Mouse (Mus musculus): ENCODE measurements around the gene Mark4. TPM values are rescaled to one million over a fixed set of nuclear protein-coding genes. Genes with fewer than 3 reads are reported as not detected.
A peak's percentile ranks its signal among the peaks of the same experiment; 100 is the strongest.

Mark4 gene
- polyA plus RNA-seq, 1 experiment from 2014 or later, result 19.2 TPM

DNA sequence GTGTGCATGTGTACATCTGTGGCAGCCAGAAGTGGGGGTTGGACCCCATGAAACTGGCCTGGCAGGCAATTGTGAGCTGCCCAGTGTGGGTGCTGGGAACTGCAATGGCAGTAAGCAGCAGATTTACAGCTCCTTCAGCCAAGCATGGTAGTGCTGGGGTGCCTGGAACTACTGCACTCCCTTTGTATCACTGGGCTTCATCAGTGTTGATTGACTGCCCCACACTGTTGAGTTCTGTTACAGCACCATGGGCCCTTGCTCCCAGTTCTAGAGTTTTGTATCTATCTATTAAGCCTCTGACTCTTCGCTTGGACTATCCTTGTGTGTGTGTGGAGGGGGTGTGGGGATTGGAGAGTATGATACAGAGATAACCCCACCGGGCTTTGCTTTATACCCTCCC lies 18.5 kb upstream of the Mark4 start:
- Histone ChIP-seq H3K27me3 (ENCODE audit: control insufficient read depth, insufficient read depth, low read length) (peaks cover 15% of the 10 kb centered on the region), H3K9ac (replicated peaks; ENCODE audit: low read depth, low read length) (no peak overlapping the region), H3K4me3 (ENCODE audit: low read depth, low read length) (no peak overlapping the region), H3K4me1 (ENCODE audit: control insufficient read depth, insufficient read depth, low read length) (no peaks in the 10 kb centered on the region), H3K4me2 (ENCODE audit: low read depth, low read length) (no peak overlapping the region), H3K27ac (ENCODE audit: low read depth, low read length) (no peak overlapping the region), H3K36me3 (ENCODE audit: control insufficient read depth, insufficient read depth, low read length) (no peaks in the 10 kb centered on the region), H3K9me3 (ENCODE audit: control insufficient read depth, low read length) (no peaks in the 10 kb centered on the region)
- ATAC-seq (ENCODE audit: low read depth), result no peak
- 73% methylated on average over 2 of the region's 2 CpGs for WGBS

DNA sequence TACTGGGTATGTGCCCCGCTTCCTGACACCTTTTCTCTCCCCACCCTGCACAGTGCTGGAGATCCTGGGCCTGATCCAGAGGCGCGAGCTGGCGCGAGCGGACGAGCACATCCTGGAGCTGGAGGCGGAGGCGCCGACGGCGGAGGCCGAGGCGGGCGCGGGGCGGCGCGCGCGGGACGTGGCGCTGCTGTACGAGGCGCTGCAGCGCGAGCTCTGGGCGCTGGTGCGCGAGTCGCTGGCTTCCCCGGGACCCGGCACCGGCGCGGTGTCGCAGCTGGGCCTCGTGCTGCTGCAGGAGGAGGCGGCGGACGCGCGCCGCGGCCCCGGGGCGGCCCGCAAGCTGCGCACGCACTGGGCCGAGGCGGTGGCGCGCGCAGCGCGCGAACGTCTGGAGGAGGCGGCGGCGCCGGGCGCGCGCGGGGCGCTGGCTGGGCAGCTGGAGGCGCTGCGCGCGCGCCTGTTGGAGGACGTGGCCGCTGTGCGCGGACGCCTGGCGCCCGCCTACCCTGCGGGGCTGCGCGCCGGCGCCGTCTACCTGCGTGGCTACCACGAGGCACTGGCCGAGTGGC lies 15.3 kb upstream of the Mark4 start:
- H3K9me3 ChIP-seq (ENCODE audit: control insufficient read depth, low read length), result no peaks in the 10 kb centered on the region
- peak; percentile 92 for ATAC-seq (ENCODE audit: low read depth)

DNA sequence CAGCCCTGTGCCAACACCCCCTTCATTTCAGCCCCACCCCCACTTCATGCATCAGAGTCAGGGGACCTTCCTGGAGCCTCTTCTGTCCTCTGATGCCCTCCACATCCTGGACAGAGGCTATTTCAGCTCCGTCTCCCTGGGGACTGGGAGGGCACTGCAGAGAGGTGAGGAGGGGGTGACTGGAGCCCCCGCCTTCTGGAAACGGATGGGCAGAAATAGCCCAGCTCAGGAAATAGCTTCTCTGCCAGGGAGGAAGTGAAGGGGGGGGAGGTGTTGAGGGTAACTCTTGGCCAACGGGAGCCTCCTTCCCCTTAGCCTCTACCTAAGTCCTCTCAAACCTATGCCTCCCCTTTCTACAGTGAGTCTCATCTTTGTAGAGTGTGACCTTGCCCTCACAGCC lies 13.8 kb upstream of the Mark4 start:
- ATAC-seq (ENCODE audit: low read depth), result no peak
- H3K4me2 ChIP-seq (ENCODE audit: low read depth, low read length), result no peak overlapping the region
- no peaks in the 10 kb centered on the region for H3K36me3 ChIP-seq (ENCODE audit: control insufficient read depth, insufficient read depth, low read length)
- H3K27ac ChIP-seq (ENCODE audit: low read depth, low read length), result no peak overlapping the region
- no peak overlapping the region for H3K4me3 ChIP-seq (ENCODE audit: low read depth, low read length)
- no peaks in the 10 kb centered on the region for H3K9me3 ChIP-seq (ENCODE audit: control insufficient read depth, low read length)
- 43% methylated on average over 4 of the region's 4 CpGs for WGBS
- H3K9ac ChIP-seq (replicated peaks; ENCODE audit: low read depth, low read length), result no peak overlapping the region
- H3K27me3 ChIP-seq (ENCODE audit: control insufficient read depth, insufficient read depth, low read length), result peaks cover 31% of the 10 kb centered on the region
- H3K4me1 ChIP-seq (ENCODE audit: control insufficient read depth, insufficient read depth, low read length), result no peaks in the 10 kb centered on the region

More for the DNA sequence above, 15.3 kb upstream of the Mark4 start:
- Histone ChIP-seq H3K4me3 (ENCODE audit: low read depth, low read length) (peak overlapping the region; percentile 46), H3K4me1 (ENCODE audit: control insufficient read depth, insufficient read depth, low read length) (no peaks in the 10 kb centered on the region), H3K4me2 (ENCODE audit: low read depth, low read length) (peak overlapping the region; percentile 73), H3K27me3 (ENCODE audit: control insufficient read depth, insufficient read depth, low read length) (peaks cover 31% of the 10 kb centered on the region), H3K27ac (ENCODE audit: low read depth, low read length) (peak overlapping the region; percentile 81), H3K9ac (replicated peaks; ENCODE audit: low read depth, low read length) (peak overlapping the region; percentile 67), H3K36me3 (ENCODE audit: control insufficient read depth, insufficient read depth, low read length) (no peaks in the 10 kb centered on the region)
- WGBS, result 1% methylated on average over 64 of the region's 89 CpGs

DNA sequence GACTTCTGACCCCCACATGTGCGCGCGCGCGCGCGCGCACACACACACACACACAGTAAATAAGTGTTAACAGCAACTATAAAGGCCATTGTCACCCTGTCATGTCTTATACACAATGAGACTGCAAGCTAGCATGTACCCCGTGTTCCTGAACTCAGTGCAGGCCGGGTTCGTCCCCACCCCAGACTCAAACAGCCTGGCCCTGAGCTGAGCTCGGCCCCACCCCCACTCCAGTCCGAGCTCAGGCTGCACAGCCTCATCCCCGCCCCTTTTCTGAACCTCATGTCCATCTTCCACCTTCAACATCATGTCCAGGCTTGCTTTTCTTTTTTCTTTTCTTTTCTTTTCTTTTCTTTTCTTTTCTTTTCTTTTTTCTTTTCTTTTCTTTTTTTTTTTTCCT lies 11.7 kb upstream of the Mark4 start:
- ATAC-seq (ENCODE audit: low read depth), result no peak
- 11% methylated on average over 14 of the region's 14 CpGs for WGBS
- no peak overlapping the region for H3K9ac ChIP-seq (replicated peaks; ENCODE audit: low read depth, low read length)
- no peaks in the 10 kb centered on the region for H3K4me1 ChIP-seq (ENCODE audit: control insufficient read depth, insufficient read depth, low read length)
- peaks cover 29% of the 10 kb centered on the region for H3K27me3 ChIP-seq (ENCODE audit: control insufficient read depth, insufficient read depth, low read length)
- no peak overlapping the region for H3K4me3 ChIP-seq (ENCODE audit: low read depth, low read length)
- no peak overlapping the region for H3K4me2 ChIP-seq (ENCODE audit: low read depth, low read length)
- no peak overlapping the region for H3K27ac ChIP-seq (ENCODE audit: low read depth, low read length)
- H3K9me3 ChIP-seq (ENCODE audit: control insufficient read depth, low read length), result no peaks in the 10 kb centered on the region
- H3K36me3 ChIP-seq (ENCODE audit: control insufficient read depth, insufficient read depth, low read length), result no peaks in the 10 kb centered on the region

DNA sequence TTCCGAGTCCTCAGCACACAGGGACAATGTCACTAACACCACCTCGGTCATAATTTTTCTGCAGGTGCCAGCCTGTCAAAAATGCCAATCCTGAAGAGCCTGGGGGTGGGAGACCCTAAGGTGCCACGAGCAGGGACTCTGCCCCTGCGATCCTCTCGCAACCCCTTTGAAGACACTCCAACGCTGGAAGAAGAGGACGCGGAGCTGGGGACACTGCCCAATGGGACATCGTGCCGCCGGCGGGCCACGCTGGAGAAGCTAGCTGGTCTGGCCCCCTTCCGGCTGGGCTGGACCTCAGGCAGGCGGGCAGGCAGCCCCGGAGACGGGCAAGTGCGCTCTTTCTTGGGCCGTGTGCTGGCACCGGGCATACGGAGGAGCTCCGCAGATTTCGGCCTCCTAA lies 10.8 kb upstream of the Mark4 start:
- Histone ChIP-seq H3K4me3 (ENCODE audit: low read depth, low read length) (no peak overlapping the region), H3K27ac (ENCODE audit: low read depth, low read length) (no peak overlapping the region), H3K36me3 (ENCODE audit: control insufficient read depth, insufficient read depth, low read length) (no peaks in the 10 kb centered on the region), H3K9me3 (ENCODE audit: control insufficient read depth, low read length) (no peaks in the 10 kb centered on the region), H3K27me3 (ENCODE audit: control insufficient read depth, insufficient read depth, low read length) (peaks cover 25% of the 10 kb centered on the region), H3K9ac (replicated peaks; ENCODE audit: low read depth, low read length) (no peak overlapping the region), H3K4me2 (ENCODE audit: low read depth, low read length) (no peak overlapping the region), H3K4me1 (ENCODE audit: control insufficient read depth, insufficient read depth, low read length) (no peaks in the 10 kb centered on the region)
- 25% methylated on average over 23 of the region's 23 CpGs for WGBS
- no peak for ATAC-seq (ENCODE audit: low read depth)

DNA sequence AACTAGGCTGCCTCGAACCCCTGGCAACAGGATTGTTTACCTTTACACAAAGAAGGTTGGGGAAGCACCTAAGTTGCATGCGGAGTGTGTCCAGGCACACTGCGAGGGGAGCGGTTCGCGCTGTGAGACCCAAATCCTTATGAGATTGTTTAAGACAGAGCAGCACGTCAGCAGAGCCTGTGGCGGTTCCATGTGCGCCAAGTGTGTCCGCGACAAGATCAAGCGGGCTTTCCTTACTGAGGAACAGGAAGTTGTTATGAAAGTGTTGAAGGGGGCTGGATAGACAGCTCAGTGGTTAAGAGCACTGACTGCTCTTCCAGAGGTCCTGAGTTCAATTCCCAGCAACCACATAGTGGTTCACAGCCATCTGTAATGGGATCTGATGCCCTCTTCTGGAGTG lies 9.7 kb upstream of the Mark4 start:
- Histone ChIP-seq H3K27ac (ENCODE audit: low read depth, low read length) (no peak overlapping the region), H3K9ac (replicated peaks; ENCODE audit: low read depth, low read length) (no peak overlapping the region), H3K4me2 (ENCODE audit: low read depth, low read length) (no peak overlapping the region), H3K27me3 (ENCODE audit: control insufficient read depth, insufficient read depth, low read length) (peaks cover 25% of the 10 kb centered on the region), H3K36me3 (ENCODE audit: control insufficient read depth, insufficient read depth, low read length) (no peaks in the 10 kb centered on the region), H3K4me1 (ENCODE audit: control insufficient read depth, insufficient read depth, low read length) (no peaks in the 10 kb centered on the region), H3K9me3 (ENCODE audit: control insufficient read depth, low read length) (no peaks in the 10 kb centered on the region), H3K4me3 (ENCODE audit: low read depth, low read length) (no peak overlapping the region)
- no peak for ATAC-seq (ENCODE audit: low read depth)
- WGBS, result 73% methylated on average over 12 of the region's 12 CpGs

DNA sequence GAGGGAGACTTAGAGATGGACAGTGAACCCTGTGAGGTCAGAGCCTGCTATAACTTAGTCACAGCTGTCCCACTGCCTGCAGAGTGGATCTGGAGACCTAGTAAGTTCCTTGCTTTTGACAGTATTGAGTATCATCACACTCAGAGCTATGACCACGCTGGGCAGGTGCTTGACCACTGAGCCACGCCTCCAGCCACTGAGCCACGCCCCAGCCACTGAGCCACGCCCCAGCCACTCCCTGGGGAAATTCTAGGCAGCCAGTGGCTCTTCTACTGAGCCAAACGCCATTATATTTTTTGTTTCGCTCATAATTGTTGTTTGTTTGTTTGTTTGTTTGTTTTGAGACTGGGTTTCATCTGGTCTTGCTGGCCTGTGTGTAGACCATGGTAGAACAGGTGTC lies 9.0 kb upstream of the Mark4 start:
- Histone ChIP-seq H3K4me1 (ENCODE audit: control insufficient read depth, insufficient read depth, low read length) (no peaks in the 10 kb centered on the region), H3K27me3 (ENCODE audit: control insufficient read depth, insufficient read depth, low read length) (peaks cover 19% of the 10 kb centered on the region), H3K9ac (replicated peaks; ENCODE audit: low read depth, low read length) (no peak overlapping the region), H3K9me3 (ENCODE audit: control insufficient read depth, low read length) (no peaks in the 10 kb centered on the region), H3K27ac (ENCODE audit: low read depth, low read length) (no peak overlapping the region), H3K4me3 (ENCODE audit: low read depth, low read length) (no peak overlapping the region), H3K36me3 (ENCODE audit: control insufficient read depth, insufficient read depth, low read length) (no peaks in the 10 kb centered on the region), H3K4me2 (ENCODE audit: low read depth, low read length) (no peak overlapping the region)
- WGBS, result 40% methylated on average over 6 of the region's 6 CpGs
- ATAC-seq (ENCODE audit: low read depth), result no peak

DNA sequence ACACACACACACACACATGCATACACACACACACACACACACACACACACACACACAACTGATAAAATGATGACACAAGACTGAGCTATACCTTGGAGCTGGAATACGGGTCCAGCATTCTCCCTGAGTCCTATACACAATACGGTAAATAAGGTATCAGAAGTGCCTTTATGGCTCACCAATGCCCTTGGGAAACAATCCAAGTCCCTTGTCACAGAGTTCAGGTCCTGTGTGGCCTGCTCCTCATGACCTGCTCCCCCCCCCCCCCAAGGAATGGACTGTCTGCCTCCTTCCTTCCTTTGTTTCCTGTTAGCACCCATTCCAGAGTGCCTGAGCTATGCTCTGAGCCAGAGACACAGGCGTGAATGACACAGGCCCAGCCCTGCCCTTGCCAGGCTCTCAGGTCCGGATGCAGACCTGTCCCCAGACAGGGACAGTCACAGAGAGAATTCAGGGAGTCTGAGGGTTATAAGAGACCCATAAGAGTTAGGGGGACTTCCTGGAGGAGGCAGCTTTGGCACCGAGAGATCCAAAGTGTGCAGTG lies 8.1 kb upstream of the Mark4 start:
- H3K27me3 ChIP-seq (ENCODE audit: control insufficient read depth, insufficient read depth, low read length), result peaks cover 12% of the 10 kb centered on the region
- H3K9me3 ChIP-seq (ENCODE audit: control insufficient read depth, low read length), result no peaks in the 10 kb centered on the region
- H3K4me1 ChIP-seq (ENCODE audit: control insufficient read depth, insufficient read depth, low read length), result no peaks in the 10 kb centered on the region
- H3K9ac ChIP-seq (replicated peaks; ENCODE audit: low read depth, low read length), result no peak overlapping the region
- H3K4me3 ChIP-seq (ENCODE audit: low read depth, low read length), result no peak overlapping the region
- no peak overlapping the region for H3K4me2 ChIP-seq (ENCODE audit: low read depth, low read length)
- no peak overlapping the region for H3K27ac ChIP-seq (ENCODE audit: low read depth, low read length)
- ATAC-seq (ENCODE audit: low read depth), result no peak
- no peaks in the 10 kb centered on the region for H3K36me3 ChIP-seq (ENCODE audit: control insufficient read depth, insufficient read depth, low read length)
- 62% methylated on average over 5 of the region's 5 CpGs for WGBS

DNA sequence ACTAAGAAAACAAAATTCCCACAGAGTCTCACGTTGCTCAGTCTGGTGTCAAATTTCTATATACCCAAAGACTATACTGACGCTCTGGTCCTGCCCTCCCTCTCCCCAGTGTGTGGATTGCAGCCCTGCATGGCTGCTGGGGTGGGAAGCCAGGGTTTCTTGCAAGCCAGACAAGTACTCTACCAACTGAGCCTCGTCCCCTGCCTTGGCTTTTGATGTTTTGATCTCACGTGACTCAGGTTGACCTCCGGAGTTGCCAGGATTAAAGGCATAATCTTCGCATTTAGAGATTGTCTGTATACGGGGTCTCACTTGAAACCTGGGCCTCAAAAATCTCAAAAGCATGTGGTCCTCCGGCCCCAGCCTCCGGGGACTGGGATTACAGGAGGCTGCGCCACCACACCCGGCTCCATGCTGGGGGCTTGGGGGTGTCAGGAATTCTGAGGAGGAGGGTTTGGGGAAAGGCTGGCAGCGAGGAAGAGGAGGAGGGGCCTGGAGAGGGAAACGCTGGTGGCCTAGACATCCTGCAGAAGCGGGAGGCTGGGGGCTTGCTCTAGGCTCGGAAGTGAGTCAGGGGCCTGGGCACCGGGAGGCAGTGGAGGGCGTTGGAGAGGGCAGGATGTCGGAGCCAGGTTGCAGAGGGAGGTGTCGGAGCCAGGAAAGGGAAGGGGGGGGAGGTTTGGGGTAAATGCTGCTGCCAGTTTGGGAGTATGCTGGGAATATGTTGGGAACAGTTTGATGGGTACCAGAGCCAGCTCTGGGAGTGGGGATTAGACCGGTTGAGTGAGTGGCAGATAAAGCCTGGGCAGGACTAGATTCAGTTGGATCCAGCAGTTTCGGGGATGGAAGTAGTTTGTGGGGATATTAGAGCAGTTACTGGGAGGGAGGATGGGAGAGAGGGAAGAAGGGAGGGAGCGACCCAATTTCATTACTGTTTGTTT lies 6.0 kb upstream of the Mark4 start:
- Histone ChIP-seq H3K9ac (replicated peaks; ENCODE audit: low read depth, low read length) (no peak overlapping the region), H3K36me3 (ENCODE audit: control insufficient read depth, insufficient read depth, low read length) (no peaks in the 10 kb centered on the region), H3K27me3 (ENCODE audit: control insufficient read depth, insufficient read depth, low read length) (peaks cover 4% of the 10 kb centered on the region), H3K4me1 (ENCODE audit: control insufficient read depth, insufficient read depth, low read length) (peaks cover under 1% of the 10 kb centered on the region; the same call in 1 of the 2 replicates), H3K4me2 (ENCODE audit: low read depth, low read length) (no peak overlapping the region), H3K9me3 (ENCODE audit: control insufficient read depth, low read length) (no peaks in the 10 kb centered on the region), H3K27ac (ENCODE audit: low read depth, low read length) (no peak overlapping the region), H3K4me3 (ENCODE audit: low read depth, low read length) (no peak overlapping the region)
- ATAC-seq (ENCODE audit: low read depth), result no peak
- WGBS, result 11% methylated on average over 22 of the region's 22 CpGs

Measured in neural tube, embryonic 14.5 days (tissue).